Mouse (Mus musculus) heart, embryonic 14.5 days (tissue): ENCODE data around the gene Erg. TPM values are rescaled to one million over a fixed set of nuclear protein-coding genes. Genes with fewer than 3 reads are reported as not detected.

Experiments used
- ATAC-seq: fragments of 200-750 bp; cut with Nextera tagmentation; 2 replicates; pipeline ENCODE4 v1.8.0; 2017; ENCODE audit warnings: low read depth, moderate TSS enrichment; ENCODE audit not compliant: insufficient number of reproducible peaks, insufficient read depth, low FRiP score
- H3K27ac ChIP-seq, 2 experiments: fragments of 200-500 bp in 1 of 2; fragments of 300-500 bp in 1 of 2; sonication (generic) in 1 of 2; replicated peaks in 1 of 2; 2 replicates each; pipeline ENCODE4 v1.5.1; 2012 to 2014; ENCODE audit warnings: low read depth in 2 of 2, low read length in 2 of 2, control low read depth in 1 of 2, mild to moderate bottlenecking in 1 of 2, mixed read lengths in 1 of 2; ENCODE audit not compliant: control insufficient read depth in 1 of 2, insufficient read depth in 1 of 2
- H3K27me3 ChIP-seq: fragments of 300-500 bp; sonication (generic); 2 replicates; pipeline ENCODE4 v1.6.1; 2014; ENCODE audit warnings: mild to moderate bottlenecking, low read length, control low read depth; ENCODE audit not compliant: control insufficient read depth, insufficient read depth
- H3K36me3 ChIP-seq: fragments of 300-500 bp; sonication (generic); 2 replicates; pipeline ENCODE4 v1.6.1; 2014; ENCODE audit warnings: mild to moderate bottlenecking, control low read depth, low read length, mixed read lengths; ENCODE audit not compliant: control insufficient read depth, insufficient read depth
- H3K4me1 ChIP-seq, 2 experiments: fragments of 200-500 bp in 1 of 2; fragments of 300-500 bp in 1 of 2; sonication (generic) in 1 of 2; 2 replicates each; pipeline ENCODE4 v1.6.1; 2012 to 2014; ENCODE audit warnings: low read length in 2 of 2, control low read depth in 1 of 2, mixed read lengths in 1 of 2; ENCODE audit not compliant: control insufficient read depth in 2 of 2, insufficient read depth in 2 of 2
- H3K4me2 ChIP-seq: fragments of 300-500 bp; sonication (generic); 2 replicates; pipeline ENCODE4 v1.6.1; 2014; ENCODE audit warnings: mild to moderate bottlenecking, low read length
- H3K4me3 ChIP-seq, 2 experiments: fragments of 200-500 bp in 1 of 2; fragments of 300-500 bp in 1 of 2; sonication (generic) in 1 of 2; 2 replicates each; pipeline ENCODE4 v1.5.1; 2012 to 2014; ENCODE audit warnings: low read length in 2 of 2, mild to moderate bottlenecking in 2 of 2, control low read depth in 1 of 2, low read depth in 1 of 2, moderate library complexity in 1 of 2; ENCODE audit not compliant: control insufficient read depth in 1 of 2, insufficient read depth in 1 of 2
- H3K9ac ChIP-seq: fragments of 300-500 bp; sonication (generic); 2 replicates; pipeline ENCODE4 v1.6.1; 2014; ENCODE audit warnings: mild to moderate bottlenecking, low read length
- H3K9me3 ChIP-seq: fragments of 300-500 bp; sonication (generic); 2 replicates; pipeline ENCODE4 v1.6.1; 2016; ENCODE audit warnings: low read length, control low read depth; ENCODE audit not compliant: control insufficient read depth
- WGBS: fragments of 180-500 bp; shearing (Covaris S2); extraction: QIAGEN DNeasy Blood & Tissue Kit; methylation state at CpG from one replicate; pipeline ENCODE4 v1.1.7; 2014; 5-methylcytosine and 5-hydroxymethylcytosine counted together
- polyA plus RNA-seq: library from polyadenylated mRNA; unstranded; fragments of >200 nt; fragmentation: Nextera tagmentation; extraction: Ambion mirVana; gene quantifications from 2 replicates; pipeline ENCODE4 v1.2.1, GENCODE M21; 2014

Gene Erg
- polyA plus RNA-seq, 1 experiment from 2014 or later: 5.7 TPM

DNA sequence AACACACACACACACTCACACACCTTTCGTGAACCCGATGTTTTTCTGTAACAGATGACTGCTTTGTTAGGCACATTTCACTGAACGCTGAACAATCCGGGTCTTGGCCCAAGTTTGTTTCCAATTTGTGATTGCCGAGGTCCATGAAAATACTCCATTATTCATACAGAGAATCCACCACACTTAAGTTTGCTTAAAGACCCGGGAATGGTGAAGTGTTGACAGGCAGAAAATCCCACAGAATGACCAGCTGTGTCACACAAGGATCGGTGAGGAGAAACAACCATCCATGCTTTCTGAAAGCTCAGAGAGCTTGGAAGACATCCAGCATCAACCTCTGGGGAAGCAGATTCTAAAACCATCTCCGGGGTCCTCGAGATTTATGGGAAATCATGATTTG, 171.0 kb downstream of the Erg start:
- ATAC-seq: no peak
- Histone ChIP-seq H3K27me3 (no peaks in the 10 kb centered on the region), H3K36me3 (no peaks in the 10 kb centered on the region), H3K4me3 (no peak overlapping the region), H3K9me3 (no peaks in the 10 kb centered on the region), H3K4me1 (no peaks in the 10 kb centered on the region), H3K27ac (no peak overlapping the region), H3K4me2 (no peak overlapping the region), H3K9ac (no peak overlapping the region)
- 59% methylated on average over 9 of the region's 9 CpGs for WGBS

- Histone ChIP-seq H3K36me3 (no peaks in the 10 kb centered on the region), H3K27me3 (no peaks in the 10 kb centered on the region), H3K9ac (no peak overlapping the region), H3K27ac (no peak overlapping the region), H3K4me1 (no peaks in the 10 kb centered on the region), H3K4me2 (no peak overlapping the region), H3K4me3 (no peak overlapping the region), H3K9me3 (no peaks in the 10 kb centered on the region)
- no peak for ATAC-seq
- 64% methylated on average over 3 of the region's 3 CpGs for WGBS
Observed at GRCm38 (mm10) chr16:95413401-95413959, 172.9 kb downstream of the Erg start.

DNA sequence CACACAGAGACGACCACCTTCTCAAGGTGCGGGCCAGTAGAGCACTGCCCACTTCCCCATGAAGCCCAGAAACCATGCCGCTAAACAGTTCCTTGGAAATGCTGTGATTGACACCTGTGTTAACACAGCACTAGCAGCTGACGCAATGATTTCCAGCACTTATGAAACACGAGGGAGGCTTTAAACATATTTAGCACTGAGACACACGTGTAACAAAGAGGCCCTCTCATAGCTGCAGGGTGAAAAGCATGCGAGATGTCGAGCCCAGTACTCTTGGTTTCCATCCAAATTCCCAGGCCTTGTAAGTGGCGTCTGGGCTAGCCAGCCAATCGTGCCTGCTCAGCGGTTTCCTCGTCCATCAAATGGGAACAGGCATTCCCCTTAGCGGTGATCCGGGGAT, 178.3 kb downstream of the Erg start:
- Histone ChIP-seq H3K9ac (no peak overlapping the region), H3K9me3 (no peaks in the 10 kb centered on the region), H3K27me3 (no peaks in the 10 kb centered on the region), H3K27ac (0 out of 4 replicates have a peak overlapping the region, but pooled peaks of 1 of the 2 experiments have one; percentile 8), H3K4me2 (no peak overlapping the region), H3K36me3 (no peaks in the 10 kb centered on the region), H3K4me3 (no peak overlapping the region), H3K4me1 (peaks cover 6 to 8% of the 10 kb centered on the region in 2 experiments)
- 31% methylated on average over 14 of the region's 14 CpGs for WGBS
- no peak for ATAC-seq

- Histone ChIP-seq H3K27ac (no peak overlapping the region), H3K9ac (no peak overlapping the region)
- 87% methylated on average over 3 of the region's 3 CpGs for WGBS
Observed at GRCm38 (mm10) chr16:95405496-95405895, 180.9 kb downstream of the Erg start.

DNA sequence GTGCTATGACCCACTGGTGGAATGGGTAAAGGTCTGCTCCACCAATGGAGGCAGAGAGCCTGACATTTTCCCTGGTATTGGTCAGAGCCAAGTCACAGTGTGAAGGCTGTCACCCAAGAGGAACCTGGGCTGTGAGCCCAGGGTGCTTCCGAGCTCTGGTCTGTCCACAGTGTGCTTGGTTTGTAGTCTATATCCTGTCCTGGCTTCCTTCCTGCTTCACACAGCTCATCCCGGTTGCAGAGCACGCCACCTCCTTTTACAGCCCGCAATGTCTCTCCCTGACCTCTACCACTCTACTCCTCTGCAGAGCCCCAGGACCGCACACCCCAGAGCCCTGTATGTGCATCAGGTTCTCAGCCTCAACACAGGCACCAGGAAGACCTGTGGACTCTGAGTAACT, 182.9 kb downstream of the Erg start:
- Histone ChIP-seq H3K4me2 (no peak overlapping the region), H3K27ac (no peak overlapping the region), H3K4me3 (no peak overlapping the region), H3K9ac (no peak overlapping the region), H3K9me3 (no peaks in the 10 kb centered on the region), H3K36me3 (no peaks in the 10 kb centered on the region), H3K4me1 (peaks cover 10 to 19% of the 10 kb centered on the region in 2 experiments), H3K27me3 (no peaks in the 10 kb centered on the region)
- ATAC-seq: peak; percentile 63
- 80% methylated on average over 5 of the region's 5 CpGs for WGBS

More at GRCm38 (mm10) chr16:95405496-95405895, 180.9 kb downstream of the Erg start:
- H3K9me3 ChIP-seq: no peaks in the 10 kb centered on the region
- H3K4me3 ChIP-seq: no peak overlapping the region
- no peaks in the 10 kb centered on the region for H3K36me3 ChIP-seq
- H3K27me3 ChIP-seq: no peaks in the 10 kb centered on the region
- peaks cover 6 to 8% of the 10 kb centered on the region in 2 experiments for H3K4me1 ChIP-seq
- H3K4me2 ChIP-seq: no peak overlapping the region
- no peak for ATAC-seq

DNA sequence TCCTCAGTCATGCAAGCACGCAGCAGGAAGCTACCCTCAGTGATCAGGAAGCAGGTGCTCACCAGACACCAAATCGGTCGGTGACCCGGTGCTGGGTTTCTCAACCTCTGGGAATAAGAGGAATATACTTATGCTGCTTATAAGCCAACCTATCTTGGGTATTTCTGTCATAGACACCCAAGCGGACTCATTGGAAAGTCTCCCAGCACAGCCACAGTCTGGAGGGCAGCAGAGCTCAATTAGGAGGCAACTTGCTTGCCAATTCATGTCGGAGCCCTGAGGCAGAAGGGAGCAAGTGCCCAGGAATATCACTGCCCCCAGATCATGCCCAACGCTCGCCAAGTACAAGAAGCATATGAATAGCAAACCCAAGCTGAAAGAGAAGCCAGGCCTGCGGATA, 184.5 kb downstream of the Erg start:
- H3K4me1 ChIP-seq: peaks cover 4 to 10% of the 10 kb centered on the region in 2 experiments
- H3K36me3 ChIP-seq: no peaks in the 10 kb centered on the region
- WGBS: 78% methylated on average over 9 of the region's 9 CpGs
- H3K27ac ChIP-seq: no peak overlapping the region
- no peaks in the 10 kb centered on the region for H3K27me3 ChIP-seq
- H3K9ac ChIP-seq: no peak overlapping the region
- no peak for ATAC-seq
- no peaks in the 10 kb centered on the region for H3K9me3 ChIP-seq
- no peak overlapping the region for H3K4me3 ChIP-seq
- no peak overlapping the region for H3K4me2 ChIP-seq

DNA sequence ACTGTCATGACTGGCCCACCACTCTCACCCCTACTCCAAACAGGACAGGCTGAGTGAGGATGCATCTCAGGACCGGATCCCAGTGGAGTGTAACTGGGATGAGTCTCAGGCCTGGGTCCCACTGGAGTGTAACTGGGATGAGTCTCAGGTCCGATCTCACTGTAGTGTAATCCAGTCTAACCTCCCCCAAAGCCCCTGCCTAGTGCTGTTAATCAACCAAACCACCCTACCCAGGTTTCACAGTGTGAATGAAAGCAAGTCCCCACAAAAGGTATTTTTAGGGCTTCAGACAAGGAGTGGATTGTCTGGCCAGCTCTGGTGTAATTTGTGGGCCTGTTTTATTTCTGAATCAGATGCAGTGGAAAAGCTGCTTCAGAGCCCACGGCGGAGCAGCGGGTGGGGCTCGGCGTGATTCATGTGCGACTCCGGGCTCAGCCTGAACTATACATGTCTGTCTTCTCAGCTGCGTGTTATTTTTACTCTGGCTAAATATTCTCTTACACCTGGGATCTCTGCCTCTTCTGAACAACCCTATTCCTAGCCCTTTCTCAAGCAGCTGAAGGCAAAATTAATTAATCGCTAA, 187.5 kb downstream of the Erg start:
- H3K4me3 ChIP-seq: no peak overlapping the region
- H3K27ac ChIP-seq: peak overlapping the region; percentile 55 to 65
- no peak overlapping the region for H3K4me2 ChIP-seq
- peaks cover 4 to 10% of the 10 kb centered on the region in 2 experiments for H3K4me1 ChIP-seq
- H3K27me3 ChIP-seq: no peaks in the 10 kb centered on the region
- no peaks in the 10 kb centered on the region for H3K36me3 ChIP-seq
- H3K9me3 ChIP-seq: no peaks in the 10 kb centered on the region
- WGBS: 49% methylated on average over 11 of the region's 11 CpGs
- H3K9ac ChIP-seq: peak overlapping the region; percentile 21; the same call in 1 of the 2 replicates
- no peak for ATAC-seq

DNA sequence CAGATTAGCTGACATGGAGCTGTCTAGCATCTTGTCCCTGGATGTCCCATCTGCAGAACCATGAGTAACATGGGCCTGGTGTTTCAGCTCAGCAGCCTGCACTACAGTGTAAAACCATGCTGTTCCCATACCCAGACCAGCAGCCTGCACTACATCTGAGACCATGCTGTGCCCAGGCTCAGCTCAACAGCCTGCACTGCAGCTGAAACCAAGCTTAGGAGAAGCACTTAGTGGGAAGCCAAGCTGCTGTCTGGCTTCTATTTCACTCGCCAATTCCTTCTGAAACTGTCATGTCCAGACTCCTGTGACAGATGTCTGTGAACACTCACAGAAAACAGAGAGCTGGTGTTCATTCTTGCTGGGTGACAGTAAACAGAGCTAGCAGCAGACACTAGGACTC, 195.6 kb downstream of the Erg start:
- peak overlapping the region; percentile 12 to 14; a peak in 2 of 4 replicates for H3K27ac ChIP-seq
- no peak for ATAC-seq
- 19% methylated on average over 1 of the region's 1 CpGs for WGBS
- H3K4me3 ChIP-seq: no peak overlapping the region
- no peaks in the 10 kb centered on the region for H3K9me3 ChIP-seq
- H3K27me3 ChIP-seq: no peaks in the 10 kb centered on the region
- no peaks in the 10 kb centered on the region; the same call in 1 of the 2 replicates for H3K36me3 ChIP-seq
- H3K9ac ChIP-seq: no peak overlapping the region
- peaks cover 9 to 17% of the 10 kb centered on the region in 2 experiments; a peak in 3 of 4 replicates for H3K4me1 ChIP-seq
- no peak overlapping the region for H3K4me2 ChIP-seq
